12 mouse cellular contexts compared by ENCODE assay signal in genomic region chr14:47170499-47171109, GRCm38 (mm10).
"Had no signal": no experiment of that assay in that cellular context is flagged by ENCODE, and none has a peak within 500 bp of the region (broad histone marks: within the 10 kb centered on the region; RNA-seq: fewer than 3 reads in every experiment).

No protein-coding gene starts in this region.

- ATAC-seq: intestine, embryonic 15.5 days; midbrain, embryonic 15.5 days had no signal

- H3K9ac ChIP-seq: intestine, embryonic 15.5 days; kidney, embryonic 15.5 days; midbrain, embryonic 15.5 days; neural tube, embryonic 12.5 days had no signal

- H3K4me3 ChIP-seq: intestine, embryonic 15.5 days; kidney, embryonic 15.5 days; left cerebral cortex, adult 2 months; limb, embryonic 10.5 days; midbrain, embryonic 15.5 days; neural tube, embryonic 12.5 days had no signal

- H3K27ac ChIP-seq: intestine, embryonic 15.5 days; kidney, embryonic 15.5 days; left cerebral cortex, adult 2 months; limb, embryonic 10.5 days; midbrain, embryonic 15.5 days; neural tube, embryonic 12.5 days had no signal

- H3K9me3 ChIP-seq: intestine, embryonic 15.5 days; kidney, embryonic 15.5 days; limb, embryonic 10.5 days; midbrain, embryonic 15.5 days; neural tube, embryonic 12.5 days had no signal

- H3K4me1 ChIP-seq: intestine, embryonic 15.5 days; midbrain, embryonic 15.5 days; neural tube, embryonic 12.5 days had no signal

- H3K36me3 ChIP-seq: intestine, embryonic 15.5 days; kidney, embryonic 15.5 days; limb, embryonic 10.5 days; midbrain, embryonic 15.5 days; neural tube, embryonic 12.5 days had no signal

- H3K27me3 ChIP-seq: intestine, embryonic 15.5 days; kidney, embryonic 15.5 days; midbrain, embryonic 15.5 days; neural tube, embryonic 12.5 days had no signal

- DNase-seq: kidney, adult 2 months; kidney, postnatal 14 days; lung, adult 18-20 months; right cerebral cortex, postnatal 14 days; thymus, postnatal 4 days had no signal

- H3K4me2 ChIP-seq: intestine, embryonic 15.5 days; kidney, embryonic 15.5 days; midbrain, embryonic 11.5 days; midbrain, embryonic 15.5 days; neural tube, embryonic 12.5 days had no signal
